Mouse (Mus musculus): ENCODE data around the gene Lancl2. TPM values are rescaled to one million over a fixed set of nuclear protein-coding genes. Genes with fewer than 3 reads are reported as not detected.

The Lancl2 gene
- polyA plus RNA-seq, 1 experiment: 3.5 TPM

GRCm38 (mm10) chr6:57784251-57784650 is 81.9 kb downstream of the Lancl2 start:
- Histone ChIP-seq H3K36me3 (ENCODE audit: control insufficient read depth) (peaks cover 98% of the 10 kb centered on the region), H3K27me3 (ENCODE audit: control insufficient read depth) (no peaks in the 10 kb centered on the region), H3K4me1 (ENCODE audit: control insufficient read depth) (peaks cover 29% of the 10 kb centered on the region), H3K9me3 (ENCODE audit: control insufficient read depth, low read length) (no peaks in the 10 kb centered on the region), H3K4me3 (replicated peaks) (no peak overlapping the region)
- TF ChIP-seq GATA1 (IDR thresholded peaks at IDR 0.05; ENCODE audit: low read length) (no peak), TAL1 (IDR thresholded peaks at IDR 0.05; ENCODE audit: low read length) (no peak)

- Histone ChIP-seq H3K36me3 (ENCODE audit: control insufficient read depth) (peaks cover 91% of the 10 kb centered on the region), H3K4me1 (ENCODE audit: control insufficient read depth) (peaks cover 46% of the 10 kb centered on the region), H3K4me3 (replicated peaks) (no peak overlapping the region), H3K9me3 (ENCODE audit: control insufficient read depth, low read length) (no peaks in the 10 kb centered on the region), H3K27me3 (ENCODE audit: control insufficient read depth) (no peaks in the 10 kb centered on the region)
- TF ChIP-seq GATA1 (IDR thresholded peaks at IDR 0.05; ENCODE audit: low read length) (no peak), TAL1 (IDR thresholded peaks at IDR 0.05; ENCODE audit: low read length) (no peak)
Observed at GRCm38 (mm10) chr6:57787376-57787775, 85.0 kb downstream of the Lancl2 start.

Other genes starting within 250 kb of the Lancl2 start
- not detected in 2 replicates for gene Ppm1k, start 167.1 kb upstream of the Lancl2 start, polyA plus RNA-seq (2012)
- 0.97 and 2.0 TPM in 2 replicates for gene Herc6, start 121.5 kb upstream of the Lancl2 start, polyA plus RNA-seq (2012)
- 1.0 and 1.7 TPM in 2 replicates for gene Pyurf, start 10.5 kb upstream of the Lancl2 start, polyA plus RNA-seq (2012)
- 8.1 and 10.8 TPM in 2 replicates for gene Vopp1, start 122.6 kb downstream of the Lancl2 start, polyA plus RNA-seq (2012)
- gene Vmn1r21, start 147.8 kb downstream of the Lancl2 start, polyA plus RNA-seq (2012): not detected in 2 replicates
- gene Vmn1r22, start 205.5 kb downstream of the Lancl2 start, polyA plus RNA-seq (2012): not detected in 2 replicates
- gene Vmn1r23, start 224.3 kb downstream of the Lancl2 start, polyA plus RNA-seq (2012): not detected in 2 replicates